Mouse (Mus musculus) common myeloid progenitor, adult 5-6 weeks (primary cell): ENCODE measurements at regions not wholly inside any gene's neighbourhood (a gene's known extent, or its start where the extent isn't known, plus 50 kb on each side); places are given as distances from the start of the nearest gene placed in this dataset.

Experiments
- ATAC-seq: replicated peaks from 2 replicates; pipeline ENCODE4 v1.8.0; 2016; ENCODE audit warnings: low read depth, mild to moderate bottlenecking, moderate TSS enrichment, inconsistent platforms; ENCODE audit not compliant: poor library complexity, severe bottlenecking

DNA sequence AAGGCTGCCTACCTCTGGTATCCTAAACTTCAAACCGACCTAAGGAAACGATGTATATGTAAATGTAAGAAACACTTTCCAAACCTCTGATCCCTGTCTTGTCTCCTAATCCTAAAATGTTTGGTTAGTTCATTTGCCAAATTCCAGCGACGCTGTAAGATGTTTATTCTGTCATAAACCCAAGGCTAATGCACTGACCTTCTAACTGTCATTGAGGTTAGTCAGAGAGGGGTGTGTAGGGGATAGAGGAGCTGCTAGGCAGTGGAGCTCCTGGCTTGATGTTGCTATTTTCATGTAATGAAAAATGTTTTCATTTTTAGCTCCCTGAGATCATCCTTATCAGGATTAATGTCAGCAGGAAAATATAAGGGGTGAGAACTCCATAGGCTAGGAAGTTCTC lies 335.8 kb upstream of the Rasgrp1 start:
- ATAC-seq = no peak

DNA sequence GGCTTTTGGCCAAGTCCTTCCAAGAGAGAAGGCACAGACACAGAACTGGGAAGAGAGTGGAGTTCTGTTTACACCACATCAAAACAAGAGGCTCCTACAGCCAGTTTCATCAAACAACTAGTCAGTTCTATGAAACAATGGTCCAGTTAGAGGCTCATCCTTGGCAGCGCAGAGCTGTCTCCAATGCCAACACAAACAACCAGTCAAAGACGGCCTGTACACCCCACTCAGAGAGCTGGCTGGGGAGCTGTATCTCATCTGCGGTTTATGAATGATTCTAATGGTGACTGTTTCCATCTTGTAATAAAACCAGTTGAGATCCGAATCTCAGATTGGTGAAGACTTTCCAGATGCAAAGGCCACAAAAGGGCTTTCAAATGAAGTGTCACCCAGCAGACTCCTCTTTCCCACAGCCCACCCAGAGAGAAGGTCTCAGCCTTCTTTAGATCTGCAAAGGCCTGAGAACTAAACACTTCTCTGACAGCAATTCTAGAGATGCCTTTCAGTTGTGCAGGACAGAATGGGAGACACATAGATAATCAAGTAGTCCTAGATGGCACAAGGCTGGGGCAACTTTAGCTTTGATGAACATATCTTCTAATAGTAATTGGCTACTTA lies 343.1 kb upstream of the Rasgrp1 start:
- no peak for ATAC-seq

DNA sequence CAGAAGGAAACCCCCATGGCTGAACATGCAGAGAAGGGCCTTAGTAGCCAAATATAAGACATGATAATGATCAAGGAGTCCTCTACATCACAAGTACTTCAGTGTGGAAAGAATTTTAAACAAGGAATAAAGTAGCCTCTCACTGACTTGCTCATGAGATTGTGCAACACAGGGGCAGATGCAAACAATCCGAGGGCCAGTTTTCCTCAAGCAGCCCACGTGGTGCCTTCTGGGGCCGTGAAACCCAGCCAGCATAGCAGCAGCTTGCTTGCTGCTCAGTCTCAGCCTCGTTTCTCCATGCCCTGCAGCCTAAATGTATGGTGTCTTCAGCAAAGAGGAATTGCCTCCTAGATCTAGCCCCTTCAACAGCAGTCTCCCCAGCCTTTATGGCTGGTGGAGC lies 350.7 kb upstream of the Rasgrp1 start:
- ATAC-seq = no peak

DNA sequence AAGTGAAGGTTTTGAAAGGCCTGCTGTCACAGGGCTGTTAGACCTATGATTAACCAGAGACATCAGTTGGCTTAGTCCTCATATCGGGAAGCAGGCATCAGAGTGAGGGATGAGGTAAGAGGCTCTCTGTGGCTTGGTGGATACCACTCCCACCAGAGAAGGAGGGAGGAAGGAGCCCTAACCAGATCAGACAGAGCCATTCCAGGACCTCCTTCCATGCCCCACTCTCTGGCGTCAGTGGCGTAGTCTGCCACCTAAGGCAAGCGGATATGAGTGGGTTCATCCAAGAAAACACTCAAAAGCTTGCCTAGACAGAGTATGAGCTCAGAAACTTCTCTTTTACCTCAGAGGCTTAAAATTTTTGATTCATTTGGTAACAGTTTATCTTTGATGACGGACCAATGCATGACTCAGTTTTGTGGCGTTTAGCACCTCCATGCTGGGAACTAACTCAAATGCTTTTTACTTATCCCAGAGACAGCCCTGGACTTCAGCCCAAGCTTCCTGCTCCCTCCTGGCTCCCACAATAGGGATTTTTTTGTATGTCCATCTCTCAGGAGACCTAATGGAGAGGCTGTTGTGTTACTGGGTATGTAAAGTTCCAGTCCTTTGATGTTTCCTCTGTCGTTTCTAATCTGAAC lies 367.5 kb upstream of the Rasgrp1 start:
- ATAC-seq = no peak

DNA sequence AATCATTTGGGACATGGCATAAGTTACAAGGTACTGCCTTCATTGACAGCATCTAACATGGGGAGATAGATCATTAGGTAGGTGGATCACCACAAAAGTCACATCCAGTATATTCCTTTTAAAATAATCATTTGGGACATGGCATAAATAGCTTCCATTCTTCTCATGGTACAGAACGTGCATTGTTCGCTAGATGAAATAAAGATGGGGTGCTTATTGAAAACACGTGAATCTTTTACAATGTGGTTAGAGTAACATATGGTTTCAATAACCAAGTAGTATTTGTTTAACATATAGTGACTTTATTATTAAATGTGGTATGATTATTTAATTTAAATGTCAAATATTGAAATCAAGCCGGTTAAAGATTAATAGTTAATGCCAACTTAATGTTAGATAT lies 381.3 kb upstream of the Rasgrp1 start:
- ATAC-seq = no peak

DNA sequence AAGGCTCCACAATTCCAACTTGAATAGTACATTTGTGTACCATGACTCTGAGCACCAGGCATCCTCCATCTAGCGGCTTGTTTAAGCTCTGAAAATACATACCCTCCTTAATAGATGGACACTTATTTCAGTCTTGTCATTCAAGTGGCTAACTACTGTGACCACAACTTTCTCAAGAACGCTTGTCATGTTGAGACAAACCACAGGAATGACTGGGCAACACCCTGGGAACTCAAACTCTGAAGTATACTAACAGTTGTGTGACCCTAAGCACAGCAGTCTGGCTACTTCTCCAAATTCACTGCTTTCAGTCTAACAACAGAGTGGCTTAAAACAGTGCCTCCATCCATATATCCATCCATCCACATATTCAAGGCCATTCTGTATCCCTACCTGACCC lies 380.4 kb upstream of the Thbs1 start:
- ATAC-seq = peak; percentile 82

DNA sequence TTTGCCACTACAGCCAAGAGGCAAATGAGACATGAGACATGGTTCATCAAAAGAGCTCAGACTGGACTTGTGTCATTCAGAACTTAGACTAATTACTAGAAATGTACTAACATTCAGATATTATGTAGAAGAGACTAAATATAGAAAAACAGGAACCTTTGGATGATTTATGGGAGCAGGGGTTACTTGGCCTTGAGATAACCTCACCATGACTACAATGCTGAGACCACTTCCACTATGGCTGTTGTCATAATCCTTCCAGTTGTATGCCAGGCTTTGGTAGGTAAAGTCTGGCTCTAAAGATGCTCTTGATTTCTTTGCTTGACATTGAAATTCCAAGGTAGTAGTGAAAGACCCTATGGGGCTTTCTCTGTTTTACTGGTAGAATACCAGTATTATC lies 369.3 kb upstream of the Thbs1 start:
- ATAC-seq = peak; percentile 89

DNA sequence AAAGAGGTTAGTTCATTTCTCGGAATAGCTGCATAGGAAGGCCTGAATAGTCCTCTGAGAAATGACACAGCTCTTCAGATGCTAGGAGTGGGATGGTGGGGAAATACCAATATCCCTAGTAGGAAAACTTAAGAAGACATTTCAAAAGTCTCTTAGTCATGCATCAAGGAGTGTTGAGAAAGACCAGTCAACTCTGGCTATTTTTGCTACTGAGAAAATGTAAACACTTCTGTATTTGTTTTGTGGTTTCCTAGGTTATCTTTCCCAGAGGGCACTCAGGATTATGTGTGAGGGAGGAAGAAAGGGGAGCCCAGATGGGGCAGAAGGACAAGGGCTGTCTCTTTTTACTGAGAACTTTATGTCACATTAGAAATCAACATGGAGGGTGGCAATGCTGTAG lies 367.8 kb upstream of the Thbs1 start:
- no peak for ATAC-seq

DNA sequence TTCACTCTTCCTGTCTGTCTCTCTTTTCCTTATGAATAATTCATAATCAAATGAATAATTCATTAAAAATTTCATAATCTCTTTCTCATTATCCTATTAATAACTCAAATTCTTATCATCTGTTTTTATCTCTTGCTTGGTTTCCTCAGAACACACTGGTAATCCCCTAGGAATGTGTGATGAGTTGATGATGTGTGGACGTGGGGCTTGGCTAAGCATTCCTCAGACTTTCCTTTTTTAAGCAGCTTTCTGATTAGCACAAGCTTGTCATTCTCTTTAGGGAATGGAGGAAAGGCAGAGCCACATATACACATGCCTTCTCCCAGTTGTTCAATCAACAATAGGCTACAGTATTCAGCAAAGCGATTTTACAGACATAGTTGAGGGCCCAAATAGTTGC lies 365.9 kb upstream of the Thbs1 start:
- no peak for ATAC-seq

DNA sequence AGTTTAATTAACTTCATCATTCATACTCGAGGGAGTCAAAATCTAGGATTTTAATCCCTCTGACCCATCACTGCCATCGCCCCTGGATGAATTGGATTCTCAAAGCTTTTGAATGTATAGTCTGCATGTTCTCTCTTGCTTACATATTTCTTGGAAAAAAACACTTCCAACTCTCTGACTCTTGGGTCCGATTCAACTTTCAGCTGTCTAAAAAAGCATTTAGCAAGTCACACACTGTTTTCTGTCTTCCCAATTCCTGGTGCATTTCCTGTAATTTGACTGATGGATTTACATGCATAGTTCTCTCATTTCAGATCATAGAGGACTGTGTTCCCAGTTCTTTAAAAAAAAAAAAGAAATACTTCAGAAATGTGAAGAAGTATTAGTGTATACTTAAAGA lies 364.5 kb upstream of the Thbs1 start:
- no peak for ATAC-seq

DNA sequence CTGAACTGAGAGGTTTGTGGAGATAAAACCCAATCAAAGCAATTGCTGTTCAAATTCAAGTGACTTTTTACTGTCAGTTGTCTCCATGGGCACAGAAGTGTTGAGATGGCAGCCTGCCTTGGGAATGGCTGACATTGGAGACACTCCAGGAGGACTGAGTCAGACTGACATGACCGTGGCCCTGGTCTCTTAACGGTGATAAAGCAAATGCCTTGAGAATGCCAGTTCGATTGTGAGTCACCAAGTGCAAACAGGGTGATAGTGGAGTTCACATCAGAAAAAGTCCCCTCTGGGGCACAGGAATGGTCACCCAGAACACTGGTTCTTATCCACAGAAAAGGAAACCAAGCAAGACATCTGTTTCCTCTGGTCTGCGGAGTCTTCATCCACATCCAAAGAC lies 362.8 kb upstream of the Thbs1 start:
- peak; percentile 58; the same call in 1 of the 2 replicates for ATAC-seq

DNA sequence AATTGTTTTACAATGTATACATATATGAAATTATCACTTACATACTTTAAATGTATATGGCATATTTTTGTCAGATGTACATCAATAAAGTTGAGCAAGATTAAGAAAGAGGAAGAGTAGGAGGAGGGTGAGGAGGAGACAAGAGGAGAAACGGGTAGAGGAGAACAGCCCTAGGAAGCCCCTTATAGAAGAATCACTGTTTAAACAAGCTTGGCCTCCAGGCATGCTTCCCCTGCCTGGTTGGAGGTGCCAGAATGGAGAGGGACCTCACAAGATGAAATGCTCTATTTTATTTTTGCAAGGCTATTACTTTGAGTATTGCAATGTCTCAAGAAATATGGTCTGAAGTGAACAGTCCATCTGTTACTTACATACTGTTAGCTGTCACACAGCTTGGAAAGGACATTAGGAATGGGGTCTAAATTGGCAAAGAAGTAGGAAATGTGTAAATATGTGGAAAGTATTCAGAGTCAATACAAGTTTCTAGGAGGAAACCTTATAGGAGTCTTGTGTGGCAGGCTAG lies 352.1 kb upstream of the Thbs1 start:
- ATAC-seq = no peak

DNA sequence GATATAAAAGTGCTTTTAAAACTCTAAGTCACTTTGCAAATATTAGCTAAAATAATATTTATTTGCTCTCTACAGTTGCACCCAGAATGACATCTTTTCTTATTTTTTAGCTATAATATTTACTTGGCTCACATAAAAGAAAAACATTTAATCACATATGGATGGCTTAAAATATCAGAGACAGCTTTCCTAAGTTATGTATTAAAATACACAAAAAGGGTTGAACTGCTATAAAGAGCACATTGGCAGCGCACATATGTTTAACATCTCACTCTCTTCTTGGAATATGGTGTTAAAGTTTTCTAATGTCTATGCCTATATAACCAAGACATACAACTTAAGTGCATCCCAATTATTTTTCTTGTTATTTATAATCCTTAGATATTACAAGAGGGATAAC lies 348.0 kb upstream of the Thbs1 start:
- no peak for ATAC-seq

DNA sequence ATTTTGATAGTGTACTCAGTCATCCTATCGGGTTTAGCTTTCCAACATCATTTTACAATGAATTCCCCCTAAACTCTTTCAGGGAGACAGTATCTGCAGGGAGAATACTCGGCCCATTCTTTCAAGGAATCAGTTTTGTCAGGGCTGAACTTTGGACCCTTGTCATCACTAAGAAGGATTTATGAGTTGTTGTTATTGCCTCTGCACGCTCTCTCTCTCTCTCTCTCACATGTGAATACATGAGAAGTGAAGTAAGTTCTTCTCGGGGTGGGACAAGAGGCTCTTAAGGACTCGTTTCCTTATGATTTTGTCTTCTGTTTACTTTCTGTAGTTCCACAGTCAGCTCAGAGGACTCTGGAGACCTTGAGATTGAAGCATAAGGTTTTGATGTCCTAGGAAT lies 346.1 kb upstream of the Thbs1 start:
- ATAC-seq = no peak

DNA sequence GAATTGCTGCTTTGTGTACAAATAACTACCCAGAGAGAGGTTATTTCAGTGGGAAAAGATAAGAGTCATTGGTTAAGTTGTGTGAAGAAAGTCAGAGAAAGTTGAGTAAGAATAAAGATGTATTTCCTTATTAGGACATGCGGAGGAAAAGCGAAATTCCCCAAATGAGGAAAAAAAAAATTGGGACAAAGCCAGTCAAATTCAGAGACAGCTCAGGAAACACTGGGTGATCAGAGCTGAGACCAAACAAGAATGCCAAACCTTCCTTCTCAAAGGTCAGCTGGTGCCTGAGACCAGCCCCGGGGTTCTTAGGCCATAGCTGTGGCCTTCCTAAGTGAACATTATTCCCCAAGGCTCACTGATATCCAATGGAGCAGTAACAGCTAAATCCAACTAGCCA lies 345.2 kb upstream of the Thbs1 start:
- no peak for ATAC-seq

DNA sequence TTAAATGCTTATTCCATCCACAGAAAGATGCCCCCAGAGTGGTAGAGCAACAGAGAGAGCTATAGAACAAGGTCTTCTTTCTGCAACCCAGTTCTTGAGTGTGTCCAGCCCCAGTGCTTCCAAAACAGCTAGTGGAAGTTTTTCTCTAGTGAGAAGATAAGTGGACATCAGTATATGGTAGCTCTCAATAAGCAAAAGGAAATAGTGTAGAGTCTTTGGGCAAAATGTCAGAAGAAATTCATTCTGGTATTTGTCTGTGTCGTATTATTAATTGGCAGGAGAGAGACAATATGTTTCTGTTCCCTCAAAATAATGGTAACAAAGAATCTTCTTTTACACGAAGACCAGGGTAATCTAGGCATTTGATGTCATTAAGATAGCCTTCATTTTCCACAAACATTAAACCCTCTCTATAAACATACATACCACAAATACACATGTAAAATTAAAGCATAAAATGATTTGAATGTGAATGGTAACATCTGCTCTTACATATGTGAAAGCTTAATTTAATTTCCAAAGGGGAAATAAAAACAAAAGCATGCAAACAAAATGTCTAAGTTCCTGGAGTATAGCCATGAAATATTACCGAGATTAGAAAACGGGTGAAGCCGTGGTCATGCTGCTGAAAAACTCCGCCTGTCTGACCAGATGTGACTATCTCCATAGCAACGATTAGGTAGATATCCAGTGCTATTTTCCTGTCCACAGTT lies 342.1 kb upstream of the Thbs1 start:
- no peak for ATAC-seq

DNA sequence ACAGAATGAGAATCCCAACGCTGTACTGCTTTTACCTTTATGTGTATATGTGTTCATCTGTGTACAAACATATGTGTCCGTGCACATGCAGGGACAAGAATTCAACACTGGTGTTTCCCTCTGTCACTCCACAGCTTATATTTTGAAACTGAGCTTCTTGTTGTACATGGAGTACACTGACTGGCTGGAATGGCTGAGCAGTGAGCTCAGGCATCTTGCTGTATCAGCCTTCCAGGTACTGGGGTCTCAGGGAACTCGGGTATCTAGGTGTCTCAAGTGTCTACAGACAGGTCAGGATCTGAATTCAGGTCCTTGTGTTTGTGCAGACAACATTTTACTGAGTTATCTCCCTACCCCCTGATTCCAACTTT lies 341.6 kb upstream of the Thbs1 start:
- ATAC-seq = no peak

DNA sequence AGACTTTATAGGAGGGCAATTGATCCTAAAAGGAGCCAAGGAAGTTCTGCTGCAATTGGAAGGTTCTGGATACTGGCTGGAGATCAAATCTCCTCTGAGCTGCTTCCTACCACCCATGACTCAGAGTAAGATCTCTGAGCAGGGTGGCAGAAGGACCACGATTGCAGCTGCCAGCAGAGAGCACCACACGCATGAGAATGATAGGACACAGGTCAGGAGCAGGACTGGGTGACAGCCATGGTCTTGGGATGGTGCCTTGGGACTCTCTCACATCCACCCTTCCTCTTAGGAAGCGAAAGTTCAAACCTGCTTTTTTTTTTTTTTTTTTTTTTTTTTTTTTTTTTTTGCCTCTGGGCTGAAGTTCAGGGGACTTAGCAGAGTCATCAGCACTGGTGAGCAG lies 331.4 kb upstream of the Thbs1 start:
- ATAC-seq = no peak

DNA sequence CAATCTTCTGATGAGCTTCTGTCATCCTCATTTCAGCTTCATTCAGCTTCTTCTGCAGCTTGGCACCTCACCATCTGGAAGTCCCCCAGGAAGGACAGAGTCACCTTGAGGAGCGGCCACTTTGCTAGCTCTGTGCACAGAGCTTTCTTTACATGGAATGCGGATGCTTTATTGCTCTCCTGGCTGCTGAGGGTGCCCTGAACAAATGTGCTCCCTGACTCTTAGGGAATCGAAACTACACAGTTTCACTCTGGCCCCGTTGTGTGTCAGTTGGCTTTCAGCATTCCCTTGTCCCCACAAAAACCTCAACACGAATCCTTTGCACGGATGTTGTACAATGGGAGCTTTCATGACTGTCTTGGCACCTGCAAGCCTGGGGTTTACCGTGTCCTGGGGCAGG lies 330.9 kb upstream of the Thbs1 start:
- ATAC-seq = no peak

DNA sequence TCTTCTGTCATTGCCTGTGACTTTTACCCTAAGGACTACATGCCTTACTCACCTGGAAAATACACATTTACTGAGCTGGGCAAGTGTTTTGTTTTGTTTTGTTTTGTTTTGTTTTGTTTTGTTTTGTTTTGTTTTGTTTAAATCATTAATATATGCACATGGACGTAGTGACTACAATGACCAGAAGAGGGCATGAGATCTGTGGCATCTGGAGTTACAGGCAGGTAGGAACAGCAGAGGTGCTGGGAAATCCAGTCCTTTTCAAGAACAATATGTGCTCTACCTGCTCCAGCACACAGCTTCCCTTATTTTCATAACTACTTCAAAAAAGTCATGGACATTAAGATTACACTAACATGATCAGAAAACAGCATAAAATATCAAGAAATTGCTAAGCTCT lies 324.4 kb upstream of the Thbs1 start:
- ATAC-seq = 0 out of 2 replicates have a peak, but pooled peaks have one; percentile 42

DNA sequence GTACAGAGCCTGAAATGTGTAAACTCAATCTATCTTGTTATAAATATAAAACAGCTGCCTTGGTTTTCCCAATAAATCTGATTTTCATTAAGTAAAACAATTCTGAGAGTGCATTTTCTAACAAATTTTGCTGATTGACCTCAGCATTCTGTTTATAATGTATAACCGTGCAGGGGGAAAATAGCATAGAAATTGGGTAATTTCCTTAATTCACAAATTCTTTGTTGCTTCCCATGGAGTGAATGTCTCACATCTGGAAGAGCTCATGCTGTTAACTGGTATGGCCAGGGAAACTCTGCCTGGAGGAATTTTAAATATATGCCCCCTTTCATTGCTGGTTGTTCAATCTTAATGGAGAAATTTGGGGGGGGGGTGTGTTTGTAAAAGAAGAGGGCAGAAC lies 317.4 kb upstream of the Thbs1 start:
- ATAC-seq = no peak
